8 mouse cellular contexts compared by ENCODE assay signal in genomic region chr10:76622928-76623680, GRCm38 (mm10). TPM values are rescaled to one million over a fixed set of nuclear protein-coding genes. Genes with fewer than 3 reads are reported as not detected.
DNase-seq lines count a peak whose midpoint lies in the region; ATAC-seq and TF ChIP-seq lines count a peak whose summit lies in the region.

TSS of gene Col6a2 (minus strand) at chr10:76623630.

- peak; percentile 85 for DNase-seq in ZHBTc4 (ENCODE audit: low read depth, low spot score)
- peak; percentile 96 for DNase-seq in gastrocnemius, postnatal 14 days
- peak; percentile 52 for DNase-seq in induced T-regulatory cell, adult 2 months (ENCODE audit: low read depth)
- peak; percentile 28 to 70 for DNase-seq in left cerebral cortex, adult 9 months (ENCODE audit: low spot score in 2 of 2)
- peak; percentile 93 for DNase-seq in mesoderm, embryonic 11.5 days (ENCODE audit: low read depth, low spot score)

- no peaks in the 10 kb centered on the region for H3K4me1 ChIP-seq in small intestine, adult 2 months (ENCODE audit: control insufficient read depth, insufficient read depth, insufficient read length, low read length)

- no peaks in the 10 kb centered on the region for H3K27me3 ChIP-seq in small intestine, adult 2 months (ENCODE audit: control insufficient read depth, insufficient read depth, low read length)

- H3K4me3 ChIP-seq in small intestine, adult 2 months (ENCODE audit: low read depth, low read length), result peak within 1 kb of the TSS; percentile 66

- intact Hi-C loops in gastrocnemius, postnatal 14 days (cut with DNase I; ENCODE audit: low total_unique reads), result loop anchor here (2.0 kb wide), 1 partner anchor 104 kb away; the partner anchor contains the start of gene Col6a1

- peak; percentile 62 for ATAC-seq in common myeloid progenitor, adult 5-6 weeks (replicated peaks; ENCODE audit: low read depth, poor library complexity, severe bottlenecking)
- ATAC-seq in inflammation-experienced regulatory T-cells, adult 6 months, result no peak

- TF ChIP-seq CTCF in small intestine, adult 2 months (IDR thresholded peaks at IDR 0.05; ENCODE audit: extremely low read depth, insufficient read length, insufficient replicate concordance, low read depth, low read length), result peak; percentile 34; the same call in 1 of the 2 replicates

- no peaks in the 10 kb centered on the region for H3K36me3 ChIP-seq in small intestine, adult 2 months (ENCODE audit: control insufficient read depth, insufficient read depth, low read length)

- TF ChIP-seq POLR2A in small intestine, adult 2 months (IDR thresholded peaks at IDR 0.05; ENCODE audit: low read depth, low read length), result peak; percentile 38; the same call in 1 of the 2 replicates

- WGBS in small intestine, adult 2 months, result 5% methylated on average over 31 of the region's 31 CpGs

- peak within 1 kb of the TSS; percentile 53 for H3K27ac ChIP-seq in small intestine, adult 2 months (ENCODE audit: insufficient read depth, low read depth, low read length)

RNA-seq across cellular contexts. Expression of gene Col6a2, which starts in this region (rescaled TPM):
- 0.27 TPM in 1 of 2 replicates, not detected in the other for total RNA-seq in common myeloid progenitor, adult 5-6 weeks (2017)
- total RNA-seq in gastrocnemius, postnatal 14 days (2021), result 100 to 1,000 TPM; 236 to 279 TPM
- 59.3 and 120 TPM in 2 replicates for polyA plus RNA-seq in small intestine, adult 2 months (2012; rRNA removed)
- polyA plus RNA-seq in inflammation-experienced regulatory T-cells, adult 6 months (2017; shearing (Covaris generic)), result not detected

Comparison
In these comparisons a context has a peak if more than half of its experiments do, and no peak if none do; other contexts are left out.
1. RNA of gene Col6a2 (total RNA-seq): 236 to 279 TPM in gastrocnemius, postnatal 14 days; 0.27 TPM in common myeloid progenitor, adult 5-6 weeks; every median in the first group is over 100 times any median in the second.
2. RNA of gene Col6a2 (polyA plus RNA-seq): 59.3 to 120 TPM in small intestine, adult 2 months; not detected in inflammation-experienced regulatory T-cells, adult 6 months; every median in the first group is over 10 times any median in the second.
3. Peak in ATAC-seq in common myeloid progenitor, adult 5-6 weeks; RNA of the gene not detected or under 1 TPM.
4. Peak in every context shown above with its lines, with median percentiles within 50 percentile points of each other: DNase-seq.